Mouse (Mus musculus): ENCODE data around the gene Dph5.

GRCm38 (mm10) chr3:115949220-115949920, 61.7 kb downstream of the Dph5 start:
- TF ChIP-seq POLR2A (IDR thresholded peaks at IDR 0.05; ENCODE audit: extremely low read depth, insufficient read depth, low read length): no peak
- no peak for TF ChIP-seq CTCF (IDR thresholded peaks at IDR 0.05; ENCODE audit: low read depth, low read length)
